Mouse (Mus musculus) embryonic facial prominence, embryonic 15.5 days (tissue): ENCODE results near the gene Dtl. TPM values are rescaled to one million over a fixed set of nuclear protein-coding genes. Genes with fewer than 3 reads are reported as not detected.
"Not testable (repeated sequence)": the region's sequence is repeated elsewhere in the genome, so short reads cannot be mapped to it uniquely, and the experiment has no call there.

ENCODE experiments used
- ATAC-seq: fragments of 200-750 bp; cut with Nextera tagmentation; 2 replicates; pipeline ENCODE4 v1.8.0; 2017; ENCODE audit warnings: low read depth, moderate TSS enrichment; ENCODE audit not compliant: insufficient number of reproducible peaks, low FRiP score, low TSS enrichment
- H3K27ac ChIP-seq: fragments of 300-500 bp; sonication (generic); replicated peaks from 2 replicates; pipeline ENCODE4 v1.5.1; 2015; ENCODE audit warnings: mild to moderate bottlenecking, inconsistent platforms
- H3K27me3 ChIP-seq: fragments of 300-500 bp; sonication (generic); 2 replicates; pipeline ENCODE4 v1.6.1; 2015; ENCODE audit warnings: inconsistent platforms
- H3K36me3 ChIP-seq: fragments of 300-500 bp; sonication (generic); 2 replicates; pipeline ENCODE4 v1.6.1; 2015; ENCODE audit warnings: mild to moderate bottlenecking, inconsistent platforms
- H3K4me1 ChIP-seq: fragments of 300-500 bp; sonication (generic); 2 replicates; pipeline ENCODE4 v1.6.1; 2015; ENCODE audit warnings: inconsistent platforms
- H3K4me2 ChIP-seq: fragments of 300-500 bp; sonication (generic); replicated peaks from 2 replicates; pipeline ENCODE4 v1.6.1; 2015; ENCODE audit warnings: mild to moderate bottlenecking, inconsistent platforms
- H3K4me3 ChIP-seq: fragments of 300-500 bp; sonication (generic); replicated peaks from 2 replicates; pipeline ENCODE4 v1.5.1; 2015; ENCODE audit warnings: mild to moderate bottlenecking, inconsistent platforms
- H3K9ac ChIP-seq: fragments of 300-500 bp; sonication (generic); 2 replicates; pipeline ENCODE4 v1.6.1; 2015; ENCODE audit warnings: inconsistent platforms
- H3K9me3 ChIP-seq: fragments of 300-500 bp; sonication (generic); replicated peaks from 2 replicates; pipeline ENCODE4 v1.6.1; 2016; ENCODE audit warnings: inconsistent platforms
- WGBS: fragments of 180-500 bp; shearing (Covaris S2); methylation state at CpG from one replicate; pipeline ENCODE4 v1.1.7; 2015; 5-methylcytosine and 5-hydroxymethylcytosine counted together
- polyA plus RNA-seq: library from polyadenylated mRNA; unstranded; fragments of >200 nt; fragmentation: Nextera tagmentation; extraction: Ambion mirVana; gene quantifications from 2 replicates; pipeline ENCODE4 v1.2.1, GENCODE M21; 2015

Dtl gene
- polyA plus RNA-seq, 1 experiment from 2014 or later, result 45.0 TPM

DNA sequence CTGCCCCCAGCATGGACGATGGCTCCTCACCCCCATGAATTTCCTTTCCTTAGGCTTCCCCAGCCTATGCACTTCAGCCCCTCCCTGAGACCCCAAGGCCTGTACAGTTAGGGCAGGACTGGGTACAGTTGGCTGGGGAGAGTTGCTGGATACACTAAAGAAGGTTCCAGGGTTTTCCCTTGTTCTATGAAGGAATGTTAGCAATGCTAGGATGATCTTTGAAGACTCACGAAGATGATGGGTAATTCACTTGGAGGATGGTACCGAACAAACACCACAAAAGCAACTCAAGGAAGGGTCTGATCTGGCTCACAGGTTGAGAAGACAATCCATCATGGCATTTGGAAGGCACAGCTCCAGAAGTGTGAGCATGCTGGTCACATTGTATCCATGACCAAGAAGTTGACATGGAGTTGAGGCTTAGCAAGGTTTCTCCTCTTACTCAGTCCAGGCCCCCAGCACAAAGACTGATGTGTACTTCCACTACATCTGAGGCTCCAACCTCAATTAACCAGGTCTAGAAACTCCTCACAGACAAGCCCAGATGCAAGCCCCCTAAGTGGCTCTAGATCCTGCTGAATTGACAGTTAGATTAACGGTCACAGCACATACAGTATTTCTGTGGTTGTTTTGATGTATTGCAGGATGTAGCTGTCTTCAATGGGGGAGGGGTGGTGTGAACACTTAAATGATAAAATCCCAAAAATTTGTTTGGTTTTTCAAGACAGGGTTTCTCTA, 55.8 kb downstream of the Dtl start:
- Histone ChIP-seq H3K4me2 (no peak overlapping the region), H3K9me3 (no peaks in the 10 kb centered on the region), H3K4me3 (no peak overlapping the region), H3K4me1 (no peaks in the 10 kb centered on the region), H3K9ac (no peak overlapping the region), H3K27me3 (no peaks in the 10 kb centered on the region), H3K36me3 (no peaks in the 10 kb centered on the region), H3K27ac (no peak overlapping the region)
- WGBS, result 85% methylated on average over 4 of the region's 4 CpGs
- ATAC-seq, result no peak

DNA sequence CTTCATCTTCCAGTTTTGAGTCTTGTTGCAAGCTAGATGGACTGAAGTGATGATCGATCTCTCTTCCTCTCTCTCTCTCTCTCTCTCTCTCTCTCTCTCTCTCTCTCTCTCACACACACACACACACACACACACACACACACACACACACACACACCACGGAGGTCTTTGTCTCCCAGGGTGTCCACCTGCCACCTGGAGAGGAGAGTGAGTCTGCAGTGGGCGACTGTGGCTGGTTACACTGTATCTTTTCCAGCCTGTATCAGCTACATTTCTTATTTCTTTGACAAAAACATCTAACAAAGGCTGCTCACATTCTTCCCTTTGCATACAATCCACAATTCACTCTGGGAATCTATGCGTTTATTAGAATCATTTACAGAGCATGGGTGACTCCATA, 56.4 kb downstream of the Dtl start:
- H3K4me1 ChIP-seq, result no peaks in the 10 kb centered on the region
- ATAC-seq, result no peak
- H3K27me3 ChIP-seq, result no peaks in the 10 kb centered on the region
- H3K4me3 ChIP-seq, result no peak overlapping the region
- H3K27ac ChIP-seq, result no peak overlapping the region; the same call in 1 of the 2 replicates
- H3K36me3 ChIP-seq, result no peaks in the 10 kb centered on the region
- H3K9me3 ChIP-seq, result no peaks in the 10 kb centered on the region
- 80% methylated on average over 4 of the region's 4 CpGs for WGBS
- H3K9ac ChIP-seq, result no peak overlapping the region
- no peak overlapping the region for H3K4me2 ChIP-seq

DNA sequence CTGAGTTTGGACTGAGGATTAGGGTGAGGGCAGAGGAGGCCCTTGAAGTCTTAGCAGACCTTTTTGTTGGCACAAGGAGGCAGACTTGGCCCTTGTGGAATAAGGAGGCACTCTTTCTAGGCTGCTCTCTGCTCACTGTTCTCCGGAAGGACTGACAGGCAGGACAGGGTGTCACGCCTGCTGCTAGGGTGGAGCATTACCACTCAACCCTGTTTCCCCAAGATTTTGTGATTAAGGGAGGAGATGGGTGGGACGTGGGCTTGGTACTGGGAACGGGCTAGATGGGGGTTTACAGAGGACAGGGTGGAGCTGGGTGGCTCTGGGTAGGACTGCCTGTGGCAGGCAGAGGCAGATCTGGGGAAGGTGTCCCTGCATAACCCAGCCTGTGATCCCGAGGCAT, 57.4 kb downstream of the Dtl start:
- Histone ChIP-seq H3K27ac (no peak overlapping the region), H3K27me3 (no peaks in the 10 kb centered on the region), H3K4me3 (no peak overlapping the region), H3K9me3 (no peaks in the 10 kb centered on the region), H3K4me1 (no peaks in the 10 kb centered on the region), H3K36me3 (no peaks in the 10 kb centered on the region), H3K4me2 (no peak overlapping the region), H3K9ac (no peak overlapping the region)
- 0 out of 2 replicates have a peak, but pooled peaks have one; percentile 59 for ATAC-seq
- 59% methylated on average over 5 of the region's 5 CpGs for WGBS

DNA sequence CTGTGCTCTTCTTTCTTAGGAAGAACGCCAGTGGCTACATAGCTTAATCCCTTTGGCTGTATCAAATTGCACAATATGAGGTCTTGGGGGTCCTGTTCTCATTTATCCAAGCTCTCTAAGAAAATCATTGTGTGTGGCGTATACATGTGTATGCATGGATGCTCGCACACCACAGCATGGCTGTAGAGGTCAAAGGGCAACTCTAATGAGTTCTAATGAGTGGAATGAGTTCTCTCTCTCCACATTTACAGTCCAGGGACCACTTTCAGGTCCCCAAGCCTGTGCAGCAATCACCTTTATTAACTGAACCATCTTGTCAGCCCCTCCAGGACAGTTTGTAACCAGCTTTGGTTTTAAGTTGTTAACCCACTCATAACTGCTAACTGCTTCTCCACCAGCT, 58.3 kb downstream of the Dtl start:
- no peak for ATAC-seq
- Histone ChIP-seq H3K9ac (no peak overlapping the region), H3K4me2 (no peak overlapping the region), H3K4me3 (no peak overlapping the region), H3K27me3 (no peaks in the 10 kb centered on the region), H3K9me3 (no peaks in the 10 kb centered on the region), H3K4me1 (no peaks in the 10 kb centered on the region), H3K27ac (no peak overlapping the region), H3K36me3 (no peaks in the 10 kb centered on the region)
- WGBS, result 55% methylated on average over 3 of the region's 3 CpGs

DNA sequence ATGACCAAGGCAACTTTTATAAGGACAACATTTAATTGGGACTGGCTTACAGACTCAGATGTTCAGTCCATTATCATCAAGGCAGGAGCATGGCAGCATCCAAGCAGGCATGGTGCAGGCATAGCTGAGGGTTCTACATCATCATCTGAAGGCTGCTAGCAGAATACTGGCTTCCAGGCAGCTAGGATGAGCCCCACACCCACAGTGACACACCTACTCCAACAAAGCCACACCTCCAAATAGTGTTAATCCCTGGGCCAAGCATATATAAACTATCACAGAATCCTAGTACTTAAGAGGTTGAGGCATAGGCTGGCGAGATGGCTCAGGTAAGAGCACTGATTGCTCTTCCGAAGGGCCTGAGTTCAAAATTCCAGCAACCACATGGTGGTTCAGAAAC, 59.0 kb downstream of the Dtl start:
- 83% methylated on average over 2 of the region's 2 CpGs for WGBS
- ATAC-seq, H3K9me3 ChIP-seq: not testable (repeated sequence)

DNA sequence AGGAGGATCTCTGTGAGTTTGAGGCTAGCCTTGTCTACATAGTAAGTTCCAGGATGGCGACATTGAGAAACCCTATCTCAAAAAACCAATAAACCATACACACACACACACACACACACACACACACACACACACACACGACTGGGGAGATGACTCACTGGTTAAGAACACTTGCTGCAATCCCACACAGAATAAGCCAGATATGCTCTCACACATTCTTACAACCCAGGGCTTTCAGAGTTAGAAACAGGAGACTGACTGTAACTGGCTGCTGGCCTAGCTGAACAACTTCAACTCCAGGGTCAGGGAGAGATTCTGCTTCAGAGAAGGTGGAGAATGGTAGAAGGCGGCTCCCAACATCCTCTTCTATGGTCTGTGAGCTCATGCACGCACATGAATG, 62.1 kb downstream of the Dtl start:
- WGBS, result 91% methylated on average over 4 of the region's 4 CpGs
- H3K4me3 ChIP-seq, result no peak overlapping the region
- H3K4me1 ChIP-seq, result no peaks in the 10 kb centered on the region
- no peaks in the 10 kb centered on the region for H3K27me3 ChIP-seq
- H3K36me3 ChIP-seq, result no peaks in the 10 kb centered on the region
- no peak overlapping the region for H3K9ac ChIP-seq
- H3K4me2 ChIP-seq, result no peak overlapping the region
- no peaks in the 10 kb centered on the region for H3K9me3 ChIP-seq
- H3K27ac ChIP-seq, result no peak overlapping the region
- ATAC-seq, result no peak

More for the DNA sequence above, 59.0 kb downstream of the Dtl start:
- H3K27ac ChIP-seq, H3K4me2 ChIP-seq, H3K4me1 ChIP-seq, H3K27me3 ChIP-seq, H3K36me3 ChIP-seq, H3K4me3 ChIP-seq, H3K9ac ChIP-seq: not testable (repeated sequence)

DNA sequence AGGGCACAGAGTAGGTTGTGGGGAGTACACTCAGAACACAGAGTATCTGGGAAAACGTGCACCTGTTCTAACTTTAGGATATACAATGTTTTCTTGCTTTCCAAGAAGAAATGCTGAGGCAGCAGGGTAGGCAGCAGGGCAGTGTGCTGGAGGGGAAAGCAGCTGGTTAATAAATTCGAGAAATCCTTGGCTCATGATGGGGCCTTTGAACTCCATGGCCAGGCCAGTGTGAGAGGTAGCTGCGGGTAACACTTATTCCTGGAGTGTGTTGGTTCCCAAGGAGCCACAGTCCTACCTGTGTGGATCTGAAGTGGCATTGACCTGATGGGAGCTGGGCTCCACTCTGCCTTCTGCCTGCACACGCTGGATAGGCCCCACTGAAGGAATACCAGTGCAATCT, 63.0 kb downstream of the Dtl start:
- H3K9ac ChIP-seq, result no peak overlapping the region
- no peak overlapping the region for H3K27ac ChIP-seq
- no peak for ATAC-seq
- H3K4me2 ChIP-seq, result no peak overlapping the region
- 75% methylated on average over 4 of the region's 4 CpGs for WGBS
- no peaks in the 10 kb centered on the region for H3K9me3 ChIP-seq
- H3K4me1 ChIP-seq, result no peaks in the 10 kb centered on the region
- no peak overlapping the region for H3K4me3 ChIP-seq
- no peaks in the 10 kb centered on the region for H3K27me3 ChIP-seq
- H3K36me3 ChIP-seq, result no peaks in the 10 kb centered on the region

DNA sequence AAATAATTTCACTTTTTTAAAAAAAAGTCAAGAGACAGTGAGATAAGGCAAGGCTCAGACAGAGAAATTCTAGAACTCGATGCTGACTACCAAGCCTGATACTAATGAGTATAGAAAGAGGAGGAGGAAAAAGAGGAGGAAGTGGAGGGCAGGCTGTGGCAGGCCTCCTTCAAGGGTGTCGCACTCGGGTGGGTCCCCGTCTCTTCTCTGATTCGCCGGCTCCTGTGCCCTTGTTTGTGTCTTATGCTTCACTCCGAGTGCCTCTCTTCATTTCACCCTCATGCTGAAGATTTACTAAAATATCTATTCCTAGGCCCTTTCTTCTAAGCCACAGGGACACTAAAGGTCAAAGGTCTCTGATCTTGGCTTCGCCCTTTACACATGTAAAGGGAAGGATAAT, 63.8 kb downstream of the Dtl start:
- Histone ChIP-seq H3K4me1 (peaks cover 7% of the 10 kb centered on the region; the same call in 1 of the 2 replicates), H3K4me3 (no peak overlapping the region), H3K27me3 (no peaks in the 10 kb centered on the region), H3K9me3 (no peaks in the 10 kb centered on the region), H3K36me3 (no peaks in the 10 kb centered on the region), H3K9ac (no peak overlapping the region), H3K4me2 (no peak overlapping the region), H3K27ac (no peak overlapping the region)
- WGBS, result 78% methylated on average over 8 of the region's 8 CpGs
- no peak for ATAC-seq

DNA sequence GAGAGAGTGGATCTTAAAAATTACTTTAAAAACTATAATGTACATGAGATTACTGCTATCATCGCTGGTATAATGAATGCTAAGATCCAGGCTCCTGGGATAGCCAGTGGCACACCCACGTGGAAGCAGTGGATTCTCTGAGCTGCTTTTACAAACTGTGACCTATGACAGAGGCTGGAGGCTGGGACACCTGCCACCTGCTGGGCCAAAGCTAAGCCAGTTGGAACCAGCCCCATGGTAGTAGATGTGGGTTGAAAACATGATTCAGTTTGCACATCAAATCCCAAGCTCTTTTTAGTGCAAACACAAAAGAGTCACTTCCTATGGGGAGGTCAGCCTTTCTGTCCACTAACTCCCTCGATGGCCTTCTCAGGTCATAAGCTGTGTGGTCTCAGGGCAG, 65.5 kb downstream of the Dtl start:
- H3K27me3 ChIP-seq, result no peaks in the 10 kb centered on the region
- no peak overlapping the region for H3K27ac ChIP-seq

DNA sequence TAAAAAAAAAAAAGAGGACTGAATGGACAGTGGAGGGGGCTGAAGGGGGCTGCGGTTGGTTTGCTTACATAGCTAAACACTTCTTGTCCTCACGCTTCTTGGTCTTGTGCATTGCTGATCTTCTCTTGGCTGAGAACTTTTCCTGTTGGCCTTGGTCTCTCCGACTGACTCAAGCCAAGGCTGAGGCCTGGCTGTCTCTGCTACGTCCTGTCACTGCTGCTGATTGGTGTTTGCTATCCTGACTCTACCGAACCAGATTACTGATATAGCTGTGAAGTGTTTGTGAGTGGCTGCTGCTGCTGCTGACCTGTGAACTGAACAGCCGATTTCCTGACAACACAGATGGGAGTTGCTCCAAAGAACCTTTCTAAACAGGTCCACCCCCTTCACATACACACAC, 66.2 kb downstream of the Dtl start:
- Histone ChIP-seq H3K9me3 (no peaks in the 10 kb centered on the region), H3K4me2 (no peak overlapping the region), H3K4me3 (no peak overlapping the region), H3K36me3 (no peaks in the 10 kb centered on the region), H3K27me3 (no peaks in the 10 kb centered on the region), H3K9ac (no peak overlapping the region), H3K27ac (no peak overlapping the region), H3K4me1 (peaks cover 7% of the 10 kb centered on the region; the same call in 1 of the 2 replicates)
- WGBS, result 86% methylated on average over 6 of the region's 6 CpGs
- no peak for ATAC-seq

More for the DNA sequence above, 65.5 kb downstream of the Dtl start:
- Histone ChIP-seq H3K9me3 (no peaks in the 10 kb centered on the region), H3K36me3 (no peaks in the 10 kb centered on the region), H3K4me1 (peaks cover 7% of the 10 kb centered on the region; the same call in 1 of the 2 replicates), H3K4me3 (no peak overlapping the region), H3K9ac (no peak overlapping the region), H3K4me2 (no peak overlapping the region)
- ATAC-seq, result no peak
- WGBS, result 81% methylated on average over 3 of the region's 3 CpGs

DNA sequence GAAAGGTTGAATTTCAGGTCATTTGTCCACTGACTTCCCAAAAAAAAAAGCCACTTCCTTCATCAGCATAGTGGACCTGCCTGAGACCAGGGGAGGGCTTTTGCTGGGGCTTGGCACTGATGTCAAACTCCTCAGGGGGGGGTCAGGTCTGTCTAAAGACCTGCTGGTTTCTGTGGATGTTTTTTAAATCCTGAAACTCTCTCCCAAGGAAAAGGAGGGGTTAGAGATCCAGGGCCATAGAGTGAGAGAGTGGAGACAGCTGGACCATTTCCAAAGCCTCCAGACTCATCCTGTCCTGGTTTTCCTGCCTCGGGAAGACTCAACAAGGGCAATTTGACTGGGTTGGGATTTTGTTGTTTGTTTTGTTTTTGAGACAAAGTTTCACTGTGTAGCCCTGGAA, 68.6 kb downstream of the Dtl start:
- no peak for ATAC-seq
- peaks cover 7% of the 10 kb centered on the region; the same call in 1 of the 2 replicates for H3K4me1 ChIP-seq
- no peaks in the 10 kb centered on the region for H3K27me3 ChIP-seq
- no peaks in the 10 kb centered on the region for H3K9me3 ChIP-seq
- no peak overlapping the region for H3K27ac ChIP-seq
- 5% methylated on average over 1 of the region's 1 CpGs for WGBS
- no peaks in the 10 kb centered on the region for H3K36me3 ChIP-seq
- no peak overlapping the region for H3K4me3 ChIP-seq
- no peak overlapping the region for H3K9ac ChIP-seq
- H3K4me2 ChIP-seq, result no peak overlapping the region

DNA sequence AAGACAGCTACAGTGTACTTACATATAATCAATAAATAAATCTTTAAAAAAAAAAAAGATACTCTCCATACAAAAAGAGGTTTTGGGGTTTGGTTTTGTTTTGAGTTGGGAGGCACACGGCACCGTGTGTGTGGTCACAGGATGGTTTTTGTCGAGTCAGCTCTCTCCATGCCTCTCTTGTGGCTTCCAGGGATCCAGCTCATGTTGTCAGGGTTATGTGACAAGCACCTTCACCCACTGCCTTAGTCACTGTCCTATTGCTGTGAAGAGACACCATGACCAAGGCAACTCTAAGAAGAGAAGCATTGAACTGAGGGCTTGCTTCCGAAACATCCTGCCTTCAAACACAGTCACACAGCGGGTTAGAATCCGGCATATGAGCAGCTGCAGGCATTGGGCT, 75.7 kb downstream of the Dtl start:
- H3K4me2 ChIP-seq, result no peak overlapping the region
- no peak overlapping the region for H3K9ac ChIP-seq
- 89% methylated on average over 6 of the region's 6 CpGs for WGBS
- no peaks in the 10 kb centered on the region for H3K36me3 ChIP-seq
- H3K4me1 ChIP-seq, result peaks cover 6% of the 10 kb centered on the region; the same call in 1 of the 2 replicates
- H3K27me3 ChIP-seq, result no peaks in the 10 kb centered on the region
- no peak overlapping the region for H3K27ac ChIP-seq
- no peak for ATAC-seq
- no peaks in the 10 kb centered on the region for H3K9me3 ChIP-seq
- no peak overlapping the region for H3K4me3 ChIP-seq
